Mouse (Mus musculus): ENCODE data around the gene Pla2g7.
"Not testable (repeated sequence)": the region's sequence is repeated elsewhere in the genome, so short reads cannot be mapped to it uniquely, and the experiment has no call there.

The Pla2g7 gene

GRCm38 (mm10) chr17:43567992-43568888 lies at the start of gene Pla2g7:
Gene Pla2g7, plus strand, starts transcription at chr17:43568098.
- DNase-seq: peak; percentile 95

GRCm38 (mm10) chr17:43518644-43519409 lies 49.1 kb upstream of the Pla2g7 start:
- DNase-seq: peak; percentile 92

- DNase-seq: no peak
Observed at GRCm38 (mm10) chr17:43520166-43520565, 47.7 kb upstream of the Pla2g7 start.

GRCm38 (mm10) chr17:43530507-43530906 lies 37.4 kb upstream of the Pla2g7 start:
- DNase-seq: peak; percentile 71

- peak; percentile 44 for DNase-seq
Observed at GRCm38 (mm10) chr17:43531192-43531591, 36.7 kb upstream of the Pla2g7 start.

GRCm38 (mm10) chr17:43534362-43535222 lies 33.3 kb upstream of the Pla2g7 start:
- DNase-seq: peak; percentile 95

GRCm38 (mm10) chr17:43536841-43537240 lies 31.1 kb upstream of the Pla2g7 start:
- DNase-seq: not testable (repeated sequence)

GRCm38 (mm10) chr17:43538767-43539166 lies 29.1 kb upstream of the Pla2g7 start:
- DNase-seq: peak; percentile 77

- no peak for DNase-seq
Observed at GRCm38 (mm10) chr17:43543539-43543938, 24.4 kb upstream of the Pla2g7 start, which contains the start of gene Ankrd66. Gene Ankrd66, minus strand, starts transcription at chr17:43543639.

- no peak for DNase-seq
Observed at GRCm38 (mm10) chr17:43544040-43544439, 23.9 kb upstream of the Pla2g7 start.

GRCm38 (mm10) chr17:43551122-43551630 lies 16.7 kb upstream of the Pla2g7 start:
- DNase-seq: no peak

- peak; percentile 95 for DNase-seq
Observed at GRCm38 (mm10) chr17:43554516-43555403, 13.1 kb upstream of the Pla2g7 start.

GRCm38 (mm10) chr17:43557104-43557503 lies 10.8 kb upstream of the Pla2g7 start:
- DNase-seq: no peak

GRCm38 (mm10) chr17:43557541-43558090 lies 10.3 kb upstream of the Pla2g7 start:
- DNase-seq: peak; percentile 97

GRCm38 (mm10) chr17:43558678-43559077 lies 9.2 kb upstream of the Pla2g7 start:
- DNase-seq: no peak

GRCm38 (mm10) chr17:43563192-43563987 lies 4.5 kb upstream of the Pla2g7 start:
- no peak for DNase-seq

GRCm38 (mm10) chr17:43567593-43567991 lies 306 bp upstream of the Pla2g7 start:
- no peak for DNase-seq

GRCm38 (mm10) chr17:43569287-43569686 lies 1.4 kb downstream of the Pla2g7 start:
- no peak for DNase-seq

GRCm38 (mm10) chr17:43573624-43574073 lies 5.8 kb downstream of the Pla2g7 start:
- peak; percentile 91 for DNase-seq

- DNase-seq: peak; percentile 74
Observed at GRCm38 (mm10) chr17:43580456-43580855, 12.6 kb downstream of the Pla2g7 start.
